ENCODE assay signal across 16 mouse cellular contexts in genomic region chr3:131637008-131637407, GRCm38 (mm10).
A peak's percentile ranks its signal among the peaks of the same experiment; 100 is the strongest.
DNase-seq lines count a peak whose midpoint lies in the region; ATAC-seq lines count a peak whose summit lies in the region.
"Had no signal": no experiment of that assay in that cellular context is flagged by ENCODE, and none has a peak within 500 bp of the region (broad histone marks: within the 10 kb centered on the region; RNA-seq: fewer than 3 reads in every experiment).

No protein-coding gene starts in this region.

- no peak overlapping the region for H3K27ac ChIP-seq in forebrain, embryonic 12.5 days
- H3K27ac ChIP-seq in forebrain, embryonic 10.5 days, result no peak overlapping the region
- H3K27ac ChIP-seq in hindbrain, embryonic 11.5 days (ENCODE audit: low read depth, low read length), result no peak overlapping the region
- H3K27ac ChIP-seq in hindbrain, embryonic 13.5 days, result no peak overlapping the region
- no peak overlapping the region for H3K27ac ChIP-seq in hindbrain, embryonic 12.5 days
- no peak overlapping the region for H3K27ac ChIP-seq in midbrain, embryonic 13.5 days
- H3K27ac ChIP-seq: embryonic facial prominence, embryonic 13.5 days; liver, embryonic 14.5 days had no signal

- peaks cover 19% of the 10 kb centered on the region for H3K36me3 ChIP-seq in forebrain, embryonic 12.5 days (replicated peaks)
- peaks cover 14% of the 10 kb centered on the region for H3K36me3 ChIP-seq in forebrain, embryonic 10.5 days (replicated peaks)
- H3K36me3 ChIP-seq in hindbrain, embryonic 11.5 days (ENCODE audit: control insufficient read depth, insufficient read depth, low read length), result no peaks in the 10 kb centered on the region
- H3K36me3 ChIP-seq in hindbrain, embryonic 13.5 days, result peaks cover 17% of the 10 kb centered on the region
- H3K36me3 ChIP-seq in hindbrain, embryonic 12.5 days, result peaks cover 12% of the 10 kb centered on the region; the same call in 1 of the 2 replicates
- peaks cover 20% of the 10 kb centered on the region for H3K36me3 ChIP-seq in midbrain, embryonic 13.5 days

- peaks cover 19% of the 10 kb centered on the region for H3K4me1 ChIP-seq in forebrain, embryonic 12.5 days
- peaks cover 40% of the 10 kb centered on the region for H3K4me1 ChIP-seq in forebrain, embryonic 10.5 days
- no peaks in the 10 kb centered on the region for H3K4me1 ChIP-seq in hindbrain, embryonic 11.5 days (replicated peaks; ENCODE audit: control insufficient read depth, insufficient read depth, low read length)
- peaks cover 23% of the 10 kb centered on the region for H3K4me1 ChIP-seq in hindbrain, embryonic 13.5 days (replicated peaks)
- peaks cover 10% of the 10 kb centered on the region for H3K4me1 ChIP-seq in hindbrain, embryonic 12.5 days
- peaks cover 29% of the 10 kb centered on the region for H3K4me1 ChIP-seq in midbrain, embryonic 13.5 days (replicated peaks)
- H3K4me1 ChIP-seq: embryonic facial prominence, embryonic 13.5 days had no signal

- WGBS in forebrain, embryonic 12.5 days, result 95% methylated on average over 3 of the region's 3 CpGs
- WGBS in forebrain, embryonic 10.5 days, result 92% methylated on average over 3 of the region's 3 CpGs
- WGBS in hindbrain, embryonic 11.5 days, result 84% methylated on average over 3 of the region's 3 CpGs
- 93% methylated on average over 3 of the region's 3 CpGs for WGBS in hindbrain, embryonic 13.5 days
- WGBS in hindbrain, embryonic 12.5 days, result 91% methylated on average over 3 of the region's 3 CpGs
- 87% methylated on average over 3 of the region's 3 CpGs for WGBS in midbrain, embryonic 13.5 days

- ATAC-seq in forebrain, embryonic 12.5 days (ENCODE audit: low FRiP score), result 0 out of 2 replicates have a peak, but pooled peaks have one; percentile 25
- peak; percentile 20 for ATAC-seq in hindbrain, embryonic 11.5 days (ENCODE audit: low FRiP score)
- no peak; the same call in 1 of the 2 replicates for ATAC-seq in hindbrain, embryonic 13.5 days (ENCODE audit: low FRiP score)
- ATAC-seq in hindbrain, embryonic 12.5 days (ENCODE audit: low FRiP score), result peak; percentile 51
- ATAC-seq in midbrain, embryonic 13.5 days, result peak; percentile 43
- ATAC-seq: activated CD4-positive, CD25-positive, alpha-beta regulatory T cell, adult 4 months; inflammation-experienced regulatory T-cells, adult 6 months; Patski had no signal

- no peak overlapping the region for H3K4me3 ChIP-seq in forebrain, embryonic 12.5 days (replicated peaks)
- H3K4me3 ChIP-seq in forebrain, embryonic 10.5 days, result no peak overlapping the region
- no peak overlapping the region for H3K4me3 ChIP-seq in hindbrain, embryonic 11.5 days (ENCODE audit: low read depth, low read length)
- no peak overlapping the region for H3K4me3 ChIP-seq in hindbrain, embryonic 13.5 days
- H3K4me3 ChIP-seq in hindbrain, embryonic 12.5 days, result no peak overlapping the region
- H3K4me3 ChIP-seq in midbrain, embryonic 13.5 days (replicated peaks), result no peak overlapping the region
- H3K4me3 ChIP-seq: embryonic facial prominence, embryonic 13.5 days had no signal

- DNase-seq in forebrain, embryonic 10.5 days (ENCODE audit: extremely low spot score, low spot score), result no peak
- no peak for DNase-seq in hindbrain, embryonic 11.5 days (ENCODE audit: low spot score)
- DNase-seq in cerebellum, adult 18-20 months, result no peak
- DNase-seq in spleen, postnatal 14 days (ENCODE audit: low spot score in 2 of 2), result no peak
- DNase-seq: cerebellum, adult 11-12 months; cerebellum, postnatal 36 days; right cerebral cortex, adult 18-20 months had no signal

- H3K9me3 ChIP-seq in forebrain, embryonic 12.5 days, result no peaks in the 10 kb centered on the region
- H3K9me3 ChIP-seq in forebrain, embryonic 10.5 days, result no peaks in the 10 kb centered on the region
- no peaks in the 10 kb centered on the region for H3K9me3 ChIP-seq in hindbrain, embryonic 11.5 days (ENCODE audit: control insufficient read depth, low read length)
- no peaks in the 10 kb centered on the region for H3K9me3 ChIP-seq in hindbrain, embryonic 13.5 days
- H3K9me3 ChIP-seq in hindbrain, embryonic 12.5 days (replicated peaks), result no peaks in the 10 kb centered on the region
- no peaks in the 10 kb centered on the region for H3K9me3 ChIP-seq in midbrain, embryonic 13.5 days
- H3K9me3 ChIP-seq: embryonic facial prominence, embryonic 13.5 days had no signal

- no peak overlapping the region for H3K4me2 ChIP-seq in forebrain, embryonic 12.5 days
- no peak overlapping the region for H3K4me2 ChIP-seq in hindbrain, embryonic 11.5 days (replicated peaks; ENCODE audit: low read depth, low read length)
- no peak overlapping the region for H3K4me2 ChIP-seq in hindbrain, embryonic 13.5 days
- no peak overlapping the region for H3K4me2 ChIP-seq in hindbrain, embryonic 12.5 days (replicated peaks)
- H3K4me2 ChIP-seq in midbrain, embryonic 13.5 days (replicated peaks), result no peak overlapping the region
- H3K4me2 ChIP-seq: embryonic facial prominence, embryonic 13.5 days had no signal

- H3K27me3 ChIP-seq in forebrain, embryonic 12.5 days, result no peaks in the 10 kb centered on the region
- no peaks in the 10 kb centered on the region for H3K27me3 ChIP-seq in forebrain, embryonic 10.5 days (ENCODE audit: poor library complexity, severe bottlenecking)
- H3K27me3 ChIP-seq in hindbrain, embryonic 11.5 days (ENCODE audit: control insufficient read depth, insufficient read depth, low read length), result no peaks in the 10 kb centered on the region
- no peaks in the 10 kb centered on the region for H3K27me3 ChIP-seq in hindbrain, embryonic 13.5 days
- no peaks in the 10 kb centered on the region for H3K27me3 ChIP-seq in hindbrain, embryonic 12.5 days
- H3K27me3 ChIP-seq in midbrain, embryonic 13.5 days, result no peaks in the 10 kb centered on the region
- H3K27me3 ChIP-seq: embryonic facial prominence, embryonic 13.5 days; Patski had no signal

- H3K9ac ChIP-seq in forebrain, embryonic 12.5 days, result no peak overlapping the region
- H3K9ac ChIP-seq in hindbrain, embryonic 11.5 days (ENCODE audit: low read depth, low read length), result no peak overlapping the region
- H3K9ac ChIP-seq in hindbrain, embryonic 13.5 days, result no peak overlapping the region
- H3K9ac ChIP-seq in hindbrain, embryonic 12.5 days, result no peak overlapping the region
- H3K9ac ChIP-seq in midbrain, embryonic 13.5 days (replicated peaks), result no peak overlapping the region
- H3K9ac ChIP-seq: embryonic facial prominence, embryonic 13.5 days; liver, embryonic 14.5 days had no signal
